Mouse (Mus musculus) heart, embryonic 16.5 days (tissue): Measurements from ENCODE around the gene Gm9970. TPM values are rescaled to one million over a fixed set of nuclear protein-coding genes. Genes with fewer than 3 reads are reported as not detected.
A peak's percentile ranks its signal among the peaks of the same experiment; 100 is the strongest.

Experiments used
- ATAC-seq: fragments of 200-750 bp; cut with Nextera tagmentation; replicated peaks from 2 replicates; pipeline ENCODE4 v1.8.0; 2017; ENCODE audit warnings: moderate number of reproducible peaks; ENCODE audit not compliant: insufficient read depth, low FRiP score; ENCODE audit errors: extremely low read depth
- H3K27ac ChIP-seq: fragments of 300-500 bp; sonication (generic); 2 replicates; pipeline ENCODE4 v1.5.1; 2014; ENCODE audit warnings: mild to moderate bottlenecking, low read length, control low read depth, moderate library complexity
- H3K27me3 ChIP-seq: fragments of 300-500 bp; sonication (generic); 2 replicates; pipeline ENCODE4 v1.6.1; 2014; ENCODE audit warnings: low read length, mixed read lengths; ENCODE audit not compliant: control insufficient read depth, insufficient read depth
- H3K36me3 ChIP-seq: fragments of 300-500 bp; sonication (generic); 2 replicates; pipeline ENCODE4 v1.6.1; 2014; ENCODE audit not compliant: control insufficient read depth, insufficient read depth
- H3K4me1 ChIP-seq: fragments of 300-500 bp; sonication (generic); 2 replicates; pipeline ENCODE4 v1.6.1; 2014; ENCODE audit warnings: low read length, mixed read lengths; ENCODE audit not compliant: control insufficient read depth, insufficient read depth
- H3K4me2 ChIP-seq: fragments of 300-500 bp; sonication (generic); 2 replicates; pipeline ENCODE4 v1.6.1; 2014; ENCODE audit warnings: low read depth, mild to moderate bottlenecking, control low read depth, low read length
- H3K4me3 ChIP-seq: fragments of 300-500 bp; sonication (generic); 2 replicates; pipeline ENCODE4 v1.5.1; 2014; ENCODE audit warnings: mild to moderate bottlenecking, control low read depth, low read length
- H3K9ac ChIP-seq: fragments of 300-500 bp; sonication (generic); 2 replicates; pipeline ENCODE4 v1.6.1; 2014; ENCODE audit warnings: low read length, control low read depth
- H3K9me3 ChIP-seq: fragments of 300-500 bp; sonication (generic); replicated peaks from 2 replicates; pipeline ENCODE4 v1.6.1; 2016; ENCODE audit warnings: low read length; ENCODE audit not compliant: control insufficient read depth
- WGBS: fragments of 180-500 bp; shearing (Covaris S2); extraction: QIAGEN DNeasy Blood & Tissue Kit; methylation state at CpG from one replicate; pipeline ENCODE4 v1.1.7; 2014; 5-methylcytosine and 5-hydroxymethylcytosine counted together
- polyA plus RNA-seq: library from polyadenylated mRNA; unstranded; fragments of >200 nt; fragmentation: Nextera tagmentation; extraction: Ambion mirVana; gene quantifications from 2 replicates; pipeline ENCODE4 v1.2.1, GENCODE M21; 2015

The Gm9970 gene
- polyA plus RNA-seq, result 0.29 and 0.40 TPM in 2 replicates

DNA sequence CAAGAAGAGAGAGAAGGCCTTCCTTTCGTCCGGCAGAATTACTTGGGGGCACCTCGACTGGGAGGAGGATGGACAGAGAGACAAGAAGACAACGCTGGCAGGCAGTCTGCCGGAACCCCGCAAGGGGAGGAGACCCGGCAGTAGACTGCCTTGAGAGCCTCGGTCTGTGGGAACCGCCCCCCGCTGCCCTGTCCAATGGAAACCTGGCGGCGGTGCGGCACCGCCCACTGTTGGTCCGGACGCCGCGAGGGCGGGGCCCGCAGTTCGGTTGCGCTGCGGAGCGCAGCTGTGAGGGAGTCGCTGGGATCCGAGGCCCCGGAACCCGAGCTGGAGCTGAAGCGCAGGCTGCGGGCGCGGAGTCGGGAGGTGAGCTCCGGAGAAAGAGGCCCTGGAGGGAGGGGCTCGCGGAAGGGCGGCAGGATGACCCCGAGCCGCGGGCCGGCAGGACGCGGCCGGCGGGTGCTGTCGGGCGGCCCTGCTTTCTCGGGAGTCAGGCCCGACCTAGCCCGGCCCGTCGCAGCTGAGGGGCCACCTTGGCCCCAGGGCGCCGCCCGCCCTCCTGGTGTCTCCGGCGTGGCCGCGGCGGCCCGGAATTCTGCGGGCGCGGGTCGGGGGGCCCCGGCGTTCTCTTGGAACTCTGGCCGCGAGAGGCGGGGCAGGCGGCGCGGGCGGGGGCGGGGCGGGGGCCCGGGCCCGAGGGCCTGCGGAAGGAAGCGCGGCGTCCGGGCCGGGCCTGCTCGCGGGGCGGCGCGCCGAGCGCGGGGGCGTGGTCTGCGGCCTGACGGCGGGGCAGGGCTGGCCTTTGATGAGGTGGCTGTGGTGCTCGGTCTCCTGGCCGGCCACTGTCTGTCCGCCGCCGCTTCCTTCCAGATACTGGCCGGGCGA is at the start of gene Gm9970, which contains the start of gene Nrbp1:
Gene Gm9970 (minus strand): TSS at position 596 of the 885 bp plus-strand sequence.
Gene Nrbp1 (plus strand): TSS at position 228 of the 885 bp plus-strand sequence.
- H3K9ac ChIP-seq, result peak within 1 kb of the TSS; percentile 92
- peaks cover 12% of the 10 kb centered on the region for H3K4me1 ChIP-seq
- H3K4me3 ChIP-seq, result peak within 1 kb of the TSS; percentile 72
- H3K27me3 ChIP-seq, result no peaks in the 10 kb centered on the region
- peaks cover 18% of the 10 kb centered on the region for H3K36me3 ChIP-seq
- under 1% methylated on average over 88 of the region's 103 CpGs for WGBS
- H3K4me2 ChIP-seq, result peak within 1 kb of the TSS; percentile 84
- no peaks in the 10 kb centered on the region; the same call in 1 of the 2 replicates for H3K9me3 ChIP-seq
- H3K27ac ChIP-seq, result peak within 1 kb of the TSS; percentile 96
- peak; percentile 100 for ATAC-seq

DNA sequence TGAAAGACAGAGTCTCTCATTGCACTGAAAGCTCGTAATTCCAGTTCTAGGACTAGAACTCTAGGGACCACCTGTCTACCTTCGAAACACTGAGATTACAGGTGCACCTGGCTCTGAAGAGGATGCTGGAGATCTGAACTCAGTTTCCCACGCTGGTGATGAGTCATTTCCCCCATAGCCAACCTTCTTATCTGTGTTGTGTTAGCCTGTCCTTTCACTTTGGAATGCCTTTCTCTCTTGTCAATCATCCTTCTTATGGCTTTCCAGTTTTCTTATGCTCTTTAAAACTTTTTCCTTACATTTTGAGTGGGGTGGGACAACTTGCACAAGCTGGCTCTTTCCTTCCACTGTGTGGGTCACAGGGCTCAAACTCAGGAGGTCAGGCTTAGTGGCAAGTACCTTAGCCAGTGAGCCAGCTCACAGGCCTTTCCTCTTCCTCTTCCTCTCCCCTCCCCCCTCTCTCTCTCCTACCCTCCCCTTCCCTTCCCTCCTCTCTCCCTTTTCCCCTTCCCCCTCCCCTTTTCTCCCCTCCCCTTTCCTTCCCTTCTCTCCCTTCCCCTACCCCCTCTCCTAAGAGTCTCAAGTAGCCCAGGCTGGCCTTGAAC is 48.7 kb upstream of the Gm9970 start:
- no peaks in the 10 kb centered on the region for H3K9me3 ChIP-seq
- WGBS, result 61% methylated on average over 3 of the region's 3 CpGs
- H3K4me3 ChIP-seq, result peak overlapping the region; percentile 70; the same call in 1 of the 2 replicates
- peaks cover 8% of the 10 kb centered on the region for H3K4me1 ChIP-seq
- no peak for ATAC-seq
- H3K27ac ChIP-seq, result no peak overlapping the region
- H3K27me3 ChIP-seq, result no peaks in the 10 kb centered on the region
- no peak overlapping the region for H3K9ac ChIP-seq
- peak overlapping the region; percentile 89 for H3K4me2 ChIP-seq
- peaks cover 8% of the 10 kb centered on the region; the same call in 1 of the 2 replicates for H3K36me3 ChIP-seq

DNA sequence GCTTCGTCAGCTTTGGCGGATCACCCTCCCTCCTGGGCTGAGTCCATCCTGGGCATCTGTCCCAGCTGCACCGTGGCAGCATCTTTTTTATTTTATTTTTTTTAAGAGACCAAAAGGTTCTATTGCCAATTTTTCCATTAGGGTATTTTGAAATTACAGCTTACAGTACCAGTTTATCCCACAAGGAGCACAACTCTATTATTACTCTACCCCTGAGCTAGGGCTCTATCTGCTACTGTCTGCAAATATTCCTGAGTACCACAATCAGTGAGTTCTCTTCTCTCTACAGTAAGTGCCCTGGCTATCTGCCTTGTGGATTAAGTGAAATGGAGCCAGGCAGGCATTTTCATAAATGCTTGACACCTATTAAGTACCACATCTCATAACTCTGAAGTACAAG is 47.6 kb upstream of the Gm9970 start:
- H3K27me3 ChIP-seq, result no peaks in the 10 kb centered on the region
- no peak for ATAC-seq

DNA sequence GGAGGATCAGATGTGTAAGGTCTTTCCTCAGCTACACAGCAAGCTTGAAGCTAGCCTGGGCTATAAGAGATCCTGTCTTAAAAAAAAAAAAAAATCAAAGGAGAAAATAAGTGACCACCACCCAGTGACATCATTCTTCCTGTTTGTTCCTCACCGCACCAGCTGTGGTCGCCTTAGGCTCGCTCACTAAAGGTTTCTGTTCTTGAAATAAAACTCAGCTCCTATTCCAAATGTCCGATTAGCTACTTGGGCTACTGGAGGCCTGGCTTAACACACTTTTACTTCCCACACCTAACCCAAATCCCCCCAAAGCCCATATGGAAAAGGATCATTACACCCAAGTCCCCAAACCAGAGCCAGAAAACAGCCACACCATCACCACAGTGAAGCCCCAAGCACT is 47.2 kb upstream of the Gm9970 start:
- H3K4me2 ChIP-seq, result no peak overlapping the region
- 55% methylated on average over 4 of the region's 4 CpGs for WGBS
- peaks cover 19% of the 10 kb centered on the region for H3K36me3 ChIP-seq
- H3K4me1 ChIP-seq, result peaks cover 8% of the 10 kb centered on the region
- no peak for ATAC-seq
- H3K9ac ChIP-seq, result no peak overlapping the region
- no peak overlapping the region for H3K4me3 ChIP-seq
- no peaks in the 10 kb centered on the region for H3K27me3 ChIP-seq
- no peak overlapping the region for H3K27ac ChIP-seq
- H3K9me3 ChIP-seq, result no peaks in the 10 kb centered on the region

More for the DNA sequence above, 47.6 kb upstream of the Gm9970 start:
- H3K9ac ChIP-seq, result no peak overlapping the region
- H3K4me3 ChIP-seq, result no peak overlapping the region
- peaks cover 8% of the 10 kb centered on the region for H3K4me1 ChIP-seq
- H3K4me2 ChIP-seq, result no peak overlapping the region
- H3K27ac ChIP-seq, result no peak overlapping the region
- WGBS, result 78% methylated on average over 3 of the region's 3 CpGs
- peaks cover 16% of the 10 kb centered on the region; the same call in 1 of the 2 replicates for H3K36me3 ChIP-seq
- H3K9me3 ChIP-seq, result no peaks in the 10 kb centered on the region

DNA sequence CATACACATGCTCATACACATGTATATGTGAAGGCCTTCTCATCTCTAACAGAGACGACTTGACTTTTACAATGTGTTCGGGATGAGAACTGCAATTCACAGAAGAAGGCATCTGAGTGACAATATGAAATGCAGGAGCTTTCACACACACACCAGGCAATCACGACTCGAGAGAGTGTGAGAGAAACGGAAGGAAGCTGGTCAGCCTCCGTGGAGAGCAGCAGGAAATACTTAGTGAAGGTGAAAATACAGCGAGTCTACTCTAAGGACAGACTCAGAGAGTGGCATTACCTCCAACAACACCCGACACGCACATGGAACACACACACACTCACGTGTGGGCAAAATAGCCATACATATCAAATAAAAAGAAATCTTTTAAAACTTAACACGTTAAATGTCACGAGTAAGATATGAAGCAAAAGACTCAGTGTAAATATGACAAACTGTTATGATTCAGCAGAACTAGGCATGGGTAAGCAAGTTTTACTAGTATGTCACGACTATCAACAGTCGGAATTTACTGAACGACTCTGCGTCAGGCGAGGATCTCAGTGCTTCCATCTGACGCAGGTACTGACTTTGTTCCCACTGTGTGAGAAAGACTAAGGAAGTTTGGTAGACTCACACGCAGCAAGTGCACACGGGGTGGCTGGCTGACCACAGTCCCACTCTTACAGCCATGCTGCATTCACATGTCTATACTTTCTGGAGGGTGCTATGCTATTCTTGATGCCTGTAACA is 38.4 kb upstream of the Gm9970 start:
- Histone ChIP-seq H3K36me3 (peaks cover 36% of the 10 kb centered on the region), H3K27me3 (no peaks in the 10 kb centered on the region), H3K4me2 (no peak overlapping the region), H3K27ac (no peak overlapping the region), H3K4me1 (no peaks in the 10 kb centered on the region), H3K9ac (no peak overlapping the region), H3K9me3 (no peaks in the 10 kb centered on the region), H3K4me3 (no peak overlapping the region)
- 82% methylated on average over 20 of the region's 20 CpGs for WGBS
- no peak for ATAC-seq

DNA sequence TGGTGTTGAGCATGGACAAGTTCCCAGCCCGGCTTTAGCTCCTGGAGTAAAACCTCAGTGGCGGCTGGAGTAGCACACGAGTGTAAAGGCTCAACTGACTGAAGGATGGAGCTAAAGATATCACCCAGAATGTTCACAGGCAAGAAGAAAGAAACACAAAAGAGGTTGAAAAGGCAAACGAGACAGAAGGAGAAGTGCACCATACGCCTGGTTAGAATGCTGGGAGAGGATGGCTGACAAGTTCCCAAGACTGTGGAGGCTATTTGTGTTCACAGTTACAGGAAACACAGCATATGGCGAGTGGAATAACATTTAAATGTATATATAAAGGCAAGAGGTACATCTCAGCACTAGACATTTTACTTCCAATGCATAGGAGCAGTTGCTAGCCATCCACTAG is 32.0 kb upstream of the Gm9970 start:
- 79% methylated on average over 6 of the region's 6 CpGs for WGBS
- no peak overlapping the region for H3K4me2 ChIP-seq
- no peaks in the 10 kb centered on the region for H3K4me1 ChIP-seq
- H3K36me3 ChIP-seq, result peaks cover 26% of the 10 kb centered on the region
- no peak overlapping the region for H3K4me3 ChIP-seq
- no peak overlapping the region for H3K27ac ChIP-seq
- H3K9me3 ChIP-seq, result no peaks in the 10 kb centered on the region
- no peak for ATAC-seq
- no peak overlapping the region for H3K9ac ChIP-seq
- no peaks in the 10 kb centered on the region for H3K27me3 ChIP-seq

DNA sequence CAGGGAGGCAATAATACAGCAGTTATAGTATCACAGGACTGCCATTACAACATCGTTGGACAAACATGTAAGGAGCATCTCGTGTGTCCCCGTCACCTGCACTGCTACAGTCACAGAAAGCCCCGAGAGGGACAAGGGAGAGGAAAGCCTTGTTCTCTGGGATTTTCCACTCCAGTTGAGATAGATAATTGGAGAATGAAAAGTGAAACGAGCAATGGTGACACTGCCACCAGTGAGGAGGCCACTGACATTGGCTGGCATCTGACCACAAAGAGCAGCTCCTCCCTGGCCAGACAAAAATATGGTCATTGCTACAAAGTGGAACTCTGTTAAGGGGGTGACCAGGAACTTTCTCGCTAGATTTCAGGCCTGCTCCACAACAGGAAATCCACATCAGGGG is 26.7 kb upstream of the Gm9970 start:
- no peak for ATAC-seq
- no peaks in the 10 kb centered on the region for H3K27me3 ChIP-seq
- WGBS, result 81% methylated on average over 6 of the region's 6 CpGs
- H3K4me2 ChIP-seq, result no peak overlapping the region
- H3K4me3 ChIP-seq, result no peak overlapping the region
- H3K4me1 ChIP-seq, result no peaks in the 10 kb centered on the region
- H3K36me3 ChIP-seq, result peaks cover 35% of the 10 kb centered on the region
- H3K9ac ChIP-seq, result no peak overlapping the region
- H3K9me3 ChIP-seq, result no peaks in the 10 kb centered on the region
- H3K27ac ChIP-seq, result no peak overlapping the region

DNA sequence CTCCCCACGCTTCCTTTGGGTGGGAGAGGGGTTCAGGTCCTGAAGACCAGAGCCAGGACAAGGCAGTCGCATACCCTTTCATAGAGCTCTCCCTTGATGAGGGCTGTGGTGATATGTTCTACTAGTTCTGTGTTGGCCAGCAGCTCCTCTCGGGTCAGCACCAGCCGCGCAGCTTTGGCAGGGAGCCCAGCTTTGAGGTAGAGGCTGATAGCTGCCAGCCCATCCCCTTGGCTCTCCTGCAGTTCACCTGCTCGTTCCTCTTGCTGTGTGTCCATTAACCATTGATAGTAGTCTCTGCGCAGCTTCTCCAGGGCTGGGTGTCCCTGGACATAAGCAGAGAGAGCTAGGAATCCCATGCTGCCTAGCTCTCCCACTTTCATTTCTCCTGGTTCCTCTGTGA is 25.1 kb upstream of the Gm9970 start:
- Histone ChIP-seq H3K36me3 (peaks cover 31% of the 10 kb centered on the region), H3K27ac (no peak overlapping the region), H3K27me3 (no peaks in the 10 kb centered on the region), H3K4me1 (no peaks in the 10 kb centered on the region), H3K9me3 (no peaks in the 10 kb centered on the region), H3K4me2 (no peak overlapping the region), H3K4me3 (no peak overlapping the region), H3K9ac (no peak overlapping the region)
- WGBS, result 66% methylated on average over 7 of the region's 7 CpGs
- no peak for ATAC-seq
